Mouse (Mus musculus) limb, embryonic 14.5 days (tissue): ENCODE data around the gene Gm8206. TPM values are rescaled to one million over a fixed set of nuclear protein-coding genes. Genes with fewer than 3 reads are reported as not detected.

ENCODE experiments used
- polyA plus RNA-seq, 2 experiments: library from polyadenylated mRNA; depleted of rRNA in 1 of 2; stranded (reverse) in 1 of 2; unstranded in 1 of 2; fragments of >200 nt; fragmentation: Nextera tagmentation in 1 of 2; extraction: Ambion mirVana in 1 of 2; gene quantifications; 2 replicates each; pipeline versions ENCODE4 v1.2.1 to v1.2.3; 2012 to 2014

The Gm8206 gene
- polyA plus RNA-seq, 2 experiments, result 1.4 to 2.1 TPM

Other genes starting within 250 kb of the Gm8206 start
- gene Gm8237, start 213.6 kb downstream of the Gm8206 start, polyA plus RNA-seq (2012; rRNA removed), result 0.06 TPM in 2 replicates
- gene Gm8237, start 213.6 kb downstream of the Gm8206 start, polyA plus RNA-seq (2014; fragmentation: Nextera tagmentation; extraction: Ambion mirVana), result 0.36 TPM in 1 of 2 replicates, not detected in the other
- 0.44 and 0.49 TPM in 2 replicates for gene Gm3248, start 132.2 kb downstream of the Gm8206 start, polyA plus RNA-seq (2012; rRNA removed)
- gene Gm3248, start 132.2 kb downstream of the Gm8206 start, polyA plus RNA-seq (2014; fragmentation: Nextera tagmentation; extraction: Ambion mirVana), result 0.10 TPM in 1 of 2 replicates, not detected in the other
- gene Gm3453, start 114.8 kb downstream of the Gm8206 start, polyA plus RNA-seq (2012; rRNA removed), result not detected in 2 replicates
- not detected in 2 replicates for gene Gm3453, start 114.8 kb downstream of the Gm8206 start, polyA plus RNA-seq (2014; fragmentation: Nextera tagmentation; extraction: Ambion mirVana)
- gene Gm6337, start 35.7 kb downstream of the Gm8206 start, polyA plus RNA-seq (2012; rRNA removed), result not detected in 2 replicates
- gene Gm6337, start 35.7 kb downstream of the Gm8206 start, polyA plus RNA-seq (2014; fragmentation: Nextera tagmentation; extraction: Ambion mirVana), result not detected in 2 replicates
- 4.0 and 4.2 TPM in 2 replicates for gene Gm3468, start 14.7 kb upstream of the Gm8206 start, polyA plus RNA-seq (2012; rRNA removed)
- 1.3 and 1.4 TPM in 2 replicates for gene Gm3468, start 14.7 kb upstream of the Gm8206 start, polyA plus RNA-seq (2014; fragmentation: Nextera tagmentation; extraction: Ambion mirVana)
- not detected in 2 replicates for gene Gm3476, start 31.9 kb upstream of the Gm8206 start, polyA plus RNA-seq (2012; rRNA removed)
- gene Gm3476, start 31.9 kb upstream of the Gm8206 start, polyA plus RNA-seq (2014; fragmentation: Nextera tagmentation; extraction: Ambion mirVana), result not detected in 2 replicates
- gene Gm21560, start 125.3 kb upstream of the Gm8206 start, polyA plus RNA-seq (2012; rRNA removed), result not detected in 2 replicates
- gene Gm21560, start 125.3 kb upstream of the Gm8206 start, polyA plus RNA-seq (2014; fragmentation: Nextera tagmentation; extraction: Ambion mirVana), result not detected in 2 replicates
- gene Gm3411, start 193.3 kb upstream of the Gm8206 start, polyA plus RNA-seq (2012; rRNA removed), result 0.27 and 0.44 TPM in 2 replicates
- 0.51 and 0.76 TPM in 2 replicates for gene Gm3411, start 193.3 kb upstream of the Gm8206 start, polyA plus RNA-seq (2014; fragmentation: Nextera tagmentation; extraction: Ambion mirVana)
- not detected in 2 replicates for gene Gm21103, start 210.9 kb upstream of the Gm8206 start, polyA plus RNA-seq (2012; rRNA removed)
- gene Gm21103, start 210.9 kb upstream of the Gm8206 start, polyA plus RNA-seq (2014; fragmentation: Nextera tagmentation; extraction: Ambion mirVana), result not detected in 2 replicates
- gene Gm3618, start 249.7 kb upstream of the Gm8206 start, polyA plus RNA-seq (2012; rRNA removed), result not detected in 2 replicates
- not detected in 2 replicates for gene Gm3618, start 249.7 kb upstream of the Gm8206 start, polyA plus RNA-seq (2014; fragmentation: Nextera tagmentation; extraction: Ambion mirVana)